Mouse (Mus musculus): ENCODE results near the gene Gm28035. TPM values are rescaled to one million over a fixed set of nuclear protein-coding genes. Genes with fewer than 3 reads are reported as not detected.

The Gm28035 gene
- polyA plus RNA-seq, 1 experiment from 2014 or later, result 0.30 TPM

- peaks cover 23% of the 10 kb centered on the region for H3K4me1 ChIP-seq (ENCODE audit: control insufficient read depth, insufficient read depth, low read length)
- H3K4me3 ChIP-seq (replicated peaks; ENCODE audit: low read length), result peak overlapping the region; percentile 84
- no peaks in the 10 kb centered on the region for H3K9me3 ChIP-seq (replicated peaks; ENCODE audit: control insufficient read depth, low read length)
- H3K9ac ChIP-seq (ENCODE audit: low read length), result peak overlapping the region; percentile 84
- no peak for ATAC-seq (ENCODE audit: insufficient read depth, low FRiP score)
- peak overlapping the region; percentile 92 for H3K4me2 ChIP-seq (ENCODE audit: low read depth, low read length)
- H3K36me3 ChIP-seq (ENCODE audit: control insufficient read depth, insufficient read depth, low read length), result peaks cover 14% of the 10 kb centered on the region
- 2% methylated on average over 18 of the region's 18 CpGs for WGBS
- no peaks in the 10 kb centered on the region for H3K27me3 ChIP-seq (ENCODE audit: control insufficient read depth, insufficient read depth, low read length)
- peak overlapping the region; percentile 52 for H3K27ac ChIP-seq (ENCODE audit: low read length)
These were observed 3.8 kb upstream of the Gm28035 start for GRCm38 (mm10) chr2:30236426-30237198.

GRCm38 (mm10) chr2:30237199-30237880 is 3.0 kb upstream of the Gm28035 start, which contains the start of gene Lrrc8a:
Lrrc8a (plus strand) TSS chr2:30237715.
- H3K27me3 ChIP-seq (ENCODE audit: control insufficient read depth, insufficient read depth, low read length), result no peaks in the 10 kb centered on the region
- peak; percentile 96 for ATAC-seq (ENCODE audit: insufficient read depth, low FRiP score)
- peak within 1 kb of the TSS; percentile 92 for H3K4me2 ChIP-seq (ENCODE audit: low read depth, low read length)
- H3K4me3 ChIP-seq (replicated peaks; ENCODE audit: low read length), result peak within 1 kb of the TSS; percentile 84
- peaks cover 17% of the 10 kb centered on the region for H3K36me3 ChIP-seq (ENCODE audit: control insufficient read depth, insufficient read depth, low read length)
- H3K27ac ChIP-seq (ENCODE audit: low read length), result peak within 1 kb of the TSS; percentile 86
- WGBS, result under 1% methylated on average over 62 of the region's 67 CpGs
- H3K9me3 ChIP-seq (replicated peaks; ENCODE audit: control insufficient read depth, low read length), result no peaks in the 10 kb centered on the region
- H3K9ac ChIP-seq (ENCODE audit: low read length), result peak within 1 kb of the TSS; percentile 90
- H3K4me1 ChIP-seq (ENCODE audit: control insufficient read depth, insufficient read depth, low read length), result peaks cover 24% of the 10 kb centered on the region

- under 1% methylated on average over 38 of the region's 42 CpGs for WGBS
- Histone ChIP-seq H3K9ac (ENCODE audit: low read length) (peak overlapping the region; percentile 90), H3K36me3 (ENCODE audit: control insufficient read depth, insufficient read depth, low read length) (peaks cover 17% of the 10 kb centered on the region), H3K4me3 (replicated peaks; ENCODE audit: low read length) (peak overlapping the region; percentile 84), H3K9me3 (replicated peaks; ENCODE audit: control insufficient read depth, low read length) (no peaks in the 10 kb centered on the region), H3K4me1 (ENCODE audit: control insufficient read depth, insufficient read depth, low read length) (peaks cover 26% of the 10 kb centered on the region), H3K27ac (ENCODE audit: low read length) (peak overlapping the region; percentile 86), H3K4me2 (ENCODE audit: low read depth, low read length) (peak overlapping the region; percentile 83), H3K27me3 (ENCODE audit: control insufficient read depth, insufficient read depth, low read length) (no peaks in the 10 kb centered on the region)
- ATAC-seq (ENCODE audit: insufficient read depth, low FRiP score), result peak; percentile 89
These were observed 2.5 kb upstream of the Gm28035 start for GRCm38 (mm10) chr2:30237881-30238280.

- H3K27me3 ChIP-seq (ENCODE audit: control insufficient read depth, insufficient read depth, low read length), result no peaks in the 10 kb centered on the region
- peaks cover 17% of the 10 kb centered on the region for H3K36me3 ChIP-seq (ENCODE audit: control insufficient read depth, insufficient read depth, low read length)
- peaks cover 27% of the 10 kb centered on the region for H3K4me1 ChIP-seq (ENCODE audit: control insufficient read depth, insufficient read depth, low read length)
- ATAC-seq (ENCODE audit: insufficient read depth, low FRiP score), result no peak
- peak overlapping the region; percentile 83 for H3K4me2 ChIP-seq (ENCODE audit: low read depth, low read length)
- peak overlapping the region; percentile 90 for H3K9ac ChIP-seq (ENCODE audit: low read length)
- no peaks in the 10 kb centered on the region for H3K9me3 ChIP-seq (replicated peaks; ENCODE audit: control insufficient read depth, low read length)
- WGBS, result 54% methylated on average over 3 of the region's 3 CpGs
- H3K27ac ChIP-seq (ENCODE audit: low read length), result peak overlapping the region; percentile 86; the same call in 1 of the 2 replicates
- H3K4me3 ChIP-seq (replicated peaks; ENCODE audit: low read length), result peak overlapping the region; percentile 84
These were observed 1.4 kb upstream of the Gm28035 start for GRCm38 (mm10) chr2:30238906-30239465.

- no peak overlapping the region for H3K9ac ChIP-seq (ENCODE audit: low read length)
- peak overlapping the region; percentile 83; the same call in 1 of the 2 replicates for H3K4me2 ChIP-seq (ENCODE audit: low read depth, low read length)
- WGBS, result 68% methylated on average over 4 of the region's 4 CpGs
These were observed 590 bp upstream of the Gm28035 start for GRCm38 (mm10) chr2:30239777-30240176.

GRCm38 (mm10) chr2:30242509-30242908 is 2.1 kb downstream of the Gm28035 start:
- no peak overlapping the region for H3K9ac ChIP-seq (ENCODE audit: low read length)
- WGBS, result 41% methylated on average over 4 of the region's 4 CpGs
- no peak for ATAC-seq (ENCODE audit: insufficient read depth, low FRiP score)
- no peaks in the 10 kb centered on the region for H3K27me3 ChIP-seq (ENCODE audit: control insufficient read depth, insufficient read depth, low read length)
- no peak overlapping the region for H3K4me2 ChIP-seq (ENCODE audit: low read depth, low read length)
- peaks cover 17% of the 10 kb centered on the region for H3K36me3 ChIP-seq (ENCODE audit: control insufficient read depth, insufficient read depth, low read length)
- peak overlapping the region; percentile 71 for H3K27ac ChIP-seq (ENCODE audit: low read length)
- no peak overlapping the region for H3K4me3 ChIP-seq (replicated peaks; ENCODE audit: low read length)
- H3K4me1 ChIP-seq (ENCODE audit: control insufficient read depth, insufficient read depth, low read length), result peaks cover 35% of the 10 kb centered on the region
- H3K9me3 ChIP-seq (replicated peaks; ENCODE audit: control insufficient read depth, low read length), result no peaks in the 10 kb centered on the region

More at GRCm38 (mm10) chr2:30239777-30240176, 590 bp upstream of the Gm28035 start:
- ATAC-seq (ENCODE audit: insufficient read depth, low FRiP score), result no peak
- Histone ChIP-seq H3K4me3 (replicated peaks; ENCODE audit: low read length) (peak overlapping the region; percentile 84; the same call in 1 of the 2 replicates), H3K9me3 (replicated peaks; ENCODE audit: control insufficient read depth, low read length) (no peaks in the 10 kb centered on the region), H3K27ac (ENCODE audit: low read length) (peak overlapping the region; percentile 86; the same call in 1 of the 2 replicates), H3K4me1 (ENCODE audit: control insufficient read depth, insufficient read depth, low read length) (peaks cover 35% of the 10 kb centered on the region), H3K36me3 (ENCODE audit: control insufficient read depth, insufficient read depth, low read length) (peaks cover 17% of the 10 kb centered on the region), H3K27me3 (ENCODE audit: control insufficient read depth, insufficient read depth, low read length) (no peaks in the 10 kb centered on the region)

GRCm38 (mm10) chr2:30243391-30243790 is 3.0 kb downstream of the Gm28035 start:
- Histone ChIP-seq H3K4me2 (ENCODE audit: low read depth, low read length) (no peak overlapping the region), H3K27ac (ENCODE audit: low read length) (no peak overlapping the region), H3K4me1 (ENCODE audit: control insufficient read depth, insufficient read depth, low read length) (peaks cover 33% of the 10 kb centered on the region), H3K9ac (ENCODE audit: low read length) (no peak overlapping the region), H3K4me3 (replicated peaks; ENCODE audit: low read length) (no peak overlapping the region), H3K9me3 (replicated peaks; ENCODE audit: control insufficient read depth, low read length) (no peaks in the 10 kb centered on the region), H3K27me3 (ENCODE audit: control insufficient read depth, insufficient read depth, low read length) (no peaks in the 10 kb centered on the region), H3K36me3 (ENCODE audit: control insufficient read depth, insufficient read depth, low read length) (peaks cover 17% of the 10 kb centered on the region)
- no peak for ATAC-seq (ENCODE audit: insufficient read depth, low FRiP score)
- 93% methylated on average over 4 of the region's 4 CpGs for WGBS

GRCm38 (mm10) chr2:30244595-30245178 is 4.3 kb downstream of the Gm28035 start:
- H3K27ac ChIP-seq (ENCODE audit: low read length), result peak overlapping the region; percentile 91
- H3K36me3 ChIP-seq (ENCODE audit: control insufficient read depth, insufficient read depth, low read length), result peaks cover 17% of the 10 kb centered on the region
- H3K4me3 ChIP-seq (replicated peaks; ENCODE audit: low read length), result no peak overlapping the region
- WGBS, result 51% methylated on average over 7 of the region's 7 CpGs
- peak overlapping the region; percentile 25 for H3K4me2 ChIP-seq (ENCODE audit: low read depth, low read length)
- peak overlapping the region; percentile 57 for H3K9ac ChIP-seq (ENCODE audit: low read length)
- no peaks in the 10 kb centered on the region for H3K9me3 ChIP-seq (replicated peaks; ENCODE audit: control insufficient read depth, low read length)
- peaks cover 20% of the 10 kb centered on the region for H3K4me1 ChIP-seq (ENCODE audit: control insufficient read depth, insufficient read depth, low read length)
- ATAC-seq (ENCODE audit: insufficient read depth, low FRiP score), result peak; percentile 61; the same call in 1 of the 2 replicates
- H3K27me3 ChIP-seq (ENCODE audit: control insufficient read depth, insufficient read depth, low read length), result no peaks in the 10 kb centered on the region
